Mouse (Mus musculus) cerebellum, adult 9-11 months (tissue): ENCODE measurements around the gene Tmem87b.

Experiments
- DNase-seq: peaks from one replicate; pipeline ENCODE4 v3.0.0; 2022

The Tmem87b gene

DNA sequence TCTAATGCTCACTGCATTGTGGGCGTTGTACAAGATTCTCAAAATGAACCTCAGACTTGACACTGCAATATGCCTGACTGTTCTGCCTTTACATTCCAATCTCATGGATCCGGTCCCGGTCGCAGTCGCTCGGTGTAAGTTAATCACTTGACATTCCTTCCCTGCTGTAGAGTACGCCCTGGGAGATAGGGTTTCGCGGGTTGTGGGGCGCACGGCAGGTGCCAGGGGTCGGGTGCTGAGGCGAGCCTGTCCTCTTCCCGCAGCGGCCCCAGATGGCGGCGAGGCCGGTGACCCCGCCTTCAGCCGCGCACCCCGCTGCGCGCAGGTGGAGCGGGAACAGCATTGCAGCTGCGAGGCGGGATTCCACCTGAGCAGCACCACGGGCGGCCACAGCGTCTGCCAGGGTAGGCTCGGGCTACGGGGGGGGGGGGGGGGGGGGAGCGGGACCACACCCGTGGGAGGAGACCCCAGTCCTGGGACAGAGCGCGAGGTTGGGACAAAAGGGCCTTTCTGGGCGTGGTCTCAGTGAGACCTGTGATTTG lies 74.3 kb downstream of the Tmem87b start:
- DNase-seq: peak; percentile 56

DNA sequence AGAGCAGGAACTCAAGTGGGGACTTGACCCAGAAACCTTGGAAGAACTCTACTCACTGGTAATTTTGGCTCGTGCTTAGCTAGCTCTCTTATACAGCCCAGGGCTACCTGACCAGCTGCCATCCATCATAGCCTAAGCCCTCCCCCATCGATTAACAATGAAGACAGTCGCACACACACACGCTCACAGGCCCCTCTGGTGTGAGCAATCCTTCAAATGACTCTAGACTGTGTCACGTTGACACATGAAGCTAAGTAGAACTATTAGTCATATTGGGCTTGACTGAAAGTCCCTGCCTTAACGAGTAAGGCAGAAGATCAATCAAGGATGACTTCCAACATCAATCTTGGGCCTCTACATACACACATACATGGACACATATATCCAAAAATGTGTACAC lies 84.9 kb downstream of the Tmem87b start:
- DNase-seq: no peak

DNA sequence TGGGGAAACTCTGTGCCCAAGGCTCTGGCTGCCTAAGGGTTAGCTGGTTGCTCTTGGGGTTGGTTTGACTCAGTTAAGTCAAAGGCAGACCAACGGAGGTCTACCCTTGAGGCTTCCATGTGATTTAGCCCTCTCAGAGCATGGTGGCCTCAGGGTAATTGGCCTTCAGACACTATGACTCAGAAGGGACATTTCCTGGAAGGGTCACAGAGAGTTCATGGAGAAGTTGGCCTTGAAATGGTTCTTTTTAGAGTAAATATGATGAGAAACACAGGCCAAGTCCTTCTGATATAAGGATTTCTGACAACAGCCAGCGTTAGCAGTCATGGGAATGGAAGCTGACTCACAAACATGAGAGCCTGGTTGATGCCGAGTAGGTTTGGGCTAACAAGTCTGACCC lies 85.7 kb downstream of the Tmem87b start:
- no peak for DNase-seq
